Mouse (Mus musculus) liver, embryonic 13.5 days (tissue): ENCODE results near the gene Sos1. TPM values are rescaled to one million over a fixed set of nuclear protein-coding genes. Genes with fewer than 3 reads are reported as not detected.

ENCODE experiments used
- ATAC-seq: fragments of 200-750 bp; cut with Nextera tagmentation; 2 replicates; pipeline ENCODE4 v1.8.0; 2017; ENCODE audit warnings: low read depth, mild to moderate bottlenecking, moderate number of reproducible peaks, moderate library complexity
- DNase-seq: peaks from one replicate; pipeline ENCODE4 v3.0.0; 2022
- H3K27ac ChIP-seq: fragments of 300-500 bp; sonication (generic); 2 replicates; pipeline ENCODE4 v1.5.1; 2015; ENCODE audit warnings: moderate library complexity, mild to moderate bottlenecking, inconsistent platforms
- H3K27me3 ChIP-seq: fragments of 300-500 bp; sonication (generic); 2 replicates; pipeline ENCODE4 v1.6.1; 2015; ENCODE audit warnings: mild to moderate bottlenecking, inconsistent platforms
- H3K36me3 ChIP-seq: fragments of 300-500 bp; sonication (generic); 2 replicates; pipeline ENCODE4 v1.6.1; 2015; ENCODE audit warnings: mild to moderate bottlenecking, inconsistent platforms
- H3K4me1 ChIP-seq: fragments of 300-500 bp; sonication (generic); replicated peaks from 2 replicates; pipeline ENCODE4 v1.6.1; 2015; ENCODE audit warnings: inconsistent platforms
- H3K4me2 ChIP-seq: fragments of 300-500 bp; sonication (generic); 2 replicates; pipeline ENCODE4 v1.6.1; 2015; ENCODE audit warnings: inconsistent platforms, mild to moderate bottlenecking, moderate library complexity
- H3K4me3 ChIP-seq: fragments of 300-500 bp; sonication (generic); replicated peaks from 2 replicates; pipeline ENCODE4 v1.5.1; 2015; ENCODE audit warnings: mild to moderate bottlenecking, inconsistent platforms
- H3K9ac ChIP-seq: fragments of 300-500 bp; sonication (generic); 2 replicates; pipeline ENCODE4 v1.6.1; 2015; ENCODE audit warnings: mild to moderate bottlenecking, inconsistent platforms
- H3K9me3 ChIP-seq: fragments of 300-500 bp; sonication (generic); replicated peaks from 2 replicates; pipeline ENCODE4 v1.6.1; 2016; ENCODE audit warnings: inconsistent platforms
- WGBS: fragments of 180-500 bp; shearing (Covaris S2); methylation state at CpG from one replicate; pipeline ENCODE4 v1.1.7; 2015; ENCODE audit not compliant: insufficient replicate concordance; 5-methylcytosine and 5-hydroxymethylcytosine counted together
- polyA plus RNA-seq: library from polyadenylated mRNA; unstranded; fragments of >200 nt; fragmentation: Nextera tagmentation; extraction: Ambion mirVana; gene quantifications from 2 replicates; pipeline ENCODE4 v1.2.1, GENCODE M21; 2015

Gene Sos1
- polyA plus RNA-seq, 1 experiment from 2014 or later, result 1.1 TPM

GRCm38 (mm10) chr17:80460258-80460657, 20.0 kb downstream of the Sos1 start:
- no peak overlapping the region for H3K4me2 ChIP-seq
- H3K27me3 ChIP-seq, result no peaks in the 10 kb centered on the region
- H3K4me3 ChIP-seq, result no peak overlapping the region
- DNase-seq, result no peak
- 80% methylated on average over 5 of the region's 5 CpGs for whole genome bisulfite sequencing
- no peak overlapping the region for H3K27ac ChIP-seq
- H3K9ac ChIP-seq, result no peak overlapping the region
- no peaks in the 10 kb centered on the region for H3K9me3 ChIP-seq
- no peak for ATAC-seq
- no peaks in the 10 kb centered on the region for H3K36me3 ChIP-seq
- H3K4me1 ChIP-seq, result peaks cover 10% of the 10 kb centered on the region

DNA sequence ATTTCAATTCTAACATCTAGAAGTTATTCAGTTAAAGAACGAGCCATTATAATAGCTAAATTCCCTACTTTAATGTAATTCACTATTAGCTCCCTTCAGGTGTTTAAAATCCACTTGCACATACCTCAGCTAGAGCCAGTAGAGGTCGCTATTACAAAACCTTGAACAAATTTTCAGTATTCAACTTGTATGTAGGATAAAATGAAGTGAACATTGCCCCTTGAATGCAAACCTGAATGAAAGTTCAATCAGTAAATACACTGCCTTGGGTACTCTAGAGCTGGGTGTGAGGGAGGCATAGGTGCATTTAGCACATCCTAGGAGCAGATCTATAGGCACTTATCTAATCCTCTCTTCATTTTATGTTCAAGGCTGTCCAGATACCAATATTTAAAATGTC, 24.6 kb downstream of the Sos1 start:
- H3K27ac ChIP-seq, result no peak overlapping the region
- 25% methylated on average over 2 of the region's 2 CpGs for WGBS
- H3K9ac ChIP-seq, result no peak overlapping the region
- no peak overlapping the region for H3K4me2 ChIP-seq
- no peak overlapping the region for H3K4me3 ChIP-seq
- H3K4me1 ChIP-seq, result 0 out of 2 replicates have a peak, but pooled peaks cover 5% of the 10 kb centered on the region
- no peak for DNase-seq
- H3K9me3 ChIP-seq, result no peaks in the 10 kb centered on the region
- H3K27me3 ChIP-seq, result no peaks in the 10 kb centered on the region
- no peak for ATAC-seq
- H3K36me3 ChIP-seq, result 0 out of 2 replicates have a peak, but pooled peaks cover 3% of the 10 kb centered on the region

DNA sequence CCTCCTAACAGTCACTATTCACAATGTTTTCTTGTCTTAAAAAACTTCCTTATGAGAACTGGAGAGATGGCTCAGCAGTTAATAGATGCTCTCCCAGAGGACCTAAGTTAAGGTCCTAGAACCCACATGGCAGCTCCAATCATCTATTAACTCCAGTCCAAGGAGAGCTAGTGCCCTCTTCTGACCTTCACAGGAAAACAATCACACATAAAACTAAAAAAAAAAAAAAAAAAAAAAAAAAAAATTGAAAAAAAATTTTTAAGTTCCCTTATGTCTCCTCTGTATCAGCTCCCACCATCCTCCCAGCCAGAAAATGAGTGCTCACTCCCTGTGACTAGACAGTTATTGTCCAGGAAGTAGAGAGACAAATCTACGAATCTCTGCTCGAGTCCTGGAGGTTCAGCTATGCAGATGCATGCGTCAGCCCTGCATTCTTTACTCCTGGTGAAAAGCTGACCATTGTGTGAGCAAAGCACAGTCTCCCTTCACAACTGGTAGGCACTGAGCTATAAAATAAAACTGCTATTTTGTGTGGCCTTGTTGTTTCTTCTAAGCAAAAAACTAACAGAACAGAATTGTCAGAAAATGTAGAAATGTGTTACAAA, 29.7 kb downstream of the Sos1 start:
- no peaks in the 10 kb centered on the region for H3K27me3 ChIP-seq
- 69% methylated on average over 3 of the region's 3 CpGs for WGBS
- no peak overlapping the region for H3K4me3 ChIP-seq
- no peaks in the 10 kb centered on the region for H3K4me1 ChIP-seq
- no peak for ATAC-seq
- no peaks in the 10 kb centered on the region for H3K9me3 ChIP-seq
- H3K27ac ChIP-seq, result no peak overlapping the region
- H3K9ac ChIP-seq, result no peak overlapping the region
- H3K36me3 ChIP-seq, result peaks cover 21% of the 10 kb centered on the region
- DNase-seq, result no peak
- no peak overlapping the region for H3K4me2 ChIP-seq

- WGBS, result 83% methylated on average over 5 of the region's 5 CpGs
- ATAC-seq (no peak), DNase-seq (no peak)
- Histone ChIP-seq H3K27ac (no peak overlapping the region), H3K4me2 (no peak overlapping the region), H3K27me3 (no peaks in the 10 kb centered on the region), H3K9me3 (no peaks in the 10 kb centered on the region), H3K36me3 (peaks cover 47% of the 10 kb centered on the region), H3K4me1 (no peaks in the 10 kb centered on the region), H3K9ac (no peak overlapping the region), H3K4me3 (no peak overlapping the region)
These were observed 33.8 kb downstream of the Sos1 start for GRCm38 (mm10) chr17:80446470-80446869.

DNA sequence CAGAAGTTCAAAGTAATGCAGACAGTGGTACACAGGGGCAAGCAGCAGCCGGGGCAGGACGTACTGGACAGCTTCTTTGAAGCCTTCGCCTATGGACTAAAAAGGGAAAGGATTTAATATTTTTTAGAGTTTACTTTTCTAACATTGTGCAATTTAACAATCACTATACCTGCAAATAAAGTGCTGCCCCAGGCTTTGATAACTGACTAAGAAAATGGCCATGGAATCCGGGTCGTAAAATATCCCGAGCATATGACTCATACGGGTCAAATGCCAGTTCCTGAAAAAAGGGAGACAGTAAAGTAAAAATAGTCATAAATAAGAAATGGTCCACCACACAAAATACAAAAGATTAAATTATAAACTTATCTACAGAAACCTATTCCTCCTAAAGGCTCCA, 34.8 kb downstream of the Sos1 start:
- H3K27ac ChIP-seq, result no peak overlapping the region
- no peak overlapping the region for H3K9ac ChIP-seq
- WGBS, result 87% methylated on average over 7 of the region's 7 CpGs
- peaks cover 47% of the 10 kb centered on the region for H3K36me3 ChIP-seq
- no peak for ATAC-seq
- H3K4me1 ChIP-seq, result no peaks in the 10 kb centered on the region
- H3K4me3 ChIP-seq, result no peak overlapping the region
- DNase-seq, result no peak
- H3K4me2 ChIP-seq, result no peak overlapping the region
- no peaks in the 10 kb centered on the region for H3K27me3 ChIP-seq
- no peaks in the 10 kb centered on the region for H3K9me3 ChIP-seq

- Histone ChIP-seq H3K9me3 (no peaks in the 10 kb centered on the region), H3K36me3 (peaks cover 33% of the 10 kb centered on the region), H3K4me2 (no peak overlapping the region), H3K4me1 (no peaks in the 10 kb centered on the region), H3K27me3 (no peaks in the 10 kb centered on the region), H3K9ac (no peak overlapping the region), H3K4me3 (no peak overlapping the region), H3K27ac (no peak overlapping the region)
- no peak for DNase-seq
- ATAC-seq, result no peak
- 81% methylated on average over 5 of the region's 5 CpGs for WGBS
These were observed 44.6 kb downstream of the Sos1 start for GRCm38 (mm10) chr17:80435680-80436079.

DNA sequence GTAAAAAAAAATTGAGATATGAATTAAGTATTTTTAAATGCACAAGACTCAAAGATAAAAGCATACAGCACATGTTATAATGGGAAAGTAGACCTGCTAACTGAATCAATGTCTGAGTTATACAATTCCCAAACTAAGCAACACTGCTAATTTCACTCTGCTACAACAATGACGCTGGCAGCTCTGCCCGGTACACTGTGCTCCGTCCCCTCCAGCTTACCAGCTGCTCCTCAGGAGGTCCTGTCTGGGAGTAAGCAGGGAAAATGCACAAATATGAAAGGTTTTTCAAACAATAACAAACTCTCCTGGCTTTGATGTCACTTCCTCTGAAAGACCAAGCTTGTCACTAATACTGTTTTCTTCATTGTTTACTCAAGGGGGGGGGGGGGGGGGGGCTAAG, 45.8 kb downstream of the Sos1 start:
- H3K27me3 ChIP-seq, result no peaks in the 10 kb centered on the region
- no peaks in the 10 kb centered on the region for H3K4me1 ChIP-seq
- WGBS, result 81% methylated on average over 3 of the region's 3 CpGs
- no peak for ATAC-seq
- H3K4me3 ChIP-seq, result no peak overlapping the region
- DNase-seq, result no peak
- peaks cover 32% of the 10 kb centered on the region for H3K36me3 ChIP-seq
- no peaks in the 10 kb centered on the region for H3K9me3 ChIP-seq
- H3K9ac ChIP-seq, result no peak overlapping the region
- H3K27ac ChIP-seq, result no peak overlapping the region
- H3K4me2 ChIP-seq, result no peak overlapping the region

DNA sequence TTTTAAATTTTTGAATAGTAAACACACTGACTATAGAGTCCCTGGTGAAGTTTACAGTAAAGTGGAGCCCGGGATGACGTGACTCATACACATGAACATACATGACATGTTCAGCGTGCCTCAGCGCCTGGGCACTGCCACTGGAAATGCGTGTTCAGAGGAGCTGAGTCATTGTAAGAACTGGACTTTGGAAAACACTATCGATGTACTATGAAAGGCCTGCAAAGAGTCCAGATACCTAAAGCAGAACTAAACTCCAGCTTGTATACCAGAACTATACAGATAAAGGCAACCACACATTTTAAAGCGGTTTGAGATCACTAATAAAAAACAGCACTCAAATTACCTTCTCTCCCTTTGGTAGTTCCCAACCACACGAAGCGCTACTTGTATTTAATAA, 48.3 kb downstream of the Sos1 start:
- Histone ChIP-seq H3K4me1 (no peaks in the 10 kb centered on the region), H3K9me3 (no peaks in the 10 kb centered on the region), H3K36me3 (peaks cover 23% of the 10 kb centered on the region), H3K27ac (no peak overlapping the region), H3K9ac (no peak overlapping the region), H3K4me3 (no peak overlapping the region), H3K27me3 (no peaks in the 10 kb centered on the region), H3K4me2 (no peak overlapping the region)
- ATAC-seq (no peak), DNase-seq (no peak)
- WGBS, result 87% methylated on average over 9 of the region's 9 CpGs

DNA sequence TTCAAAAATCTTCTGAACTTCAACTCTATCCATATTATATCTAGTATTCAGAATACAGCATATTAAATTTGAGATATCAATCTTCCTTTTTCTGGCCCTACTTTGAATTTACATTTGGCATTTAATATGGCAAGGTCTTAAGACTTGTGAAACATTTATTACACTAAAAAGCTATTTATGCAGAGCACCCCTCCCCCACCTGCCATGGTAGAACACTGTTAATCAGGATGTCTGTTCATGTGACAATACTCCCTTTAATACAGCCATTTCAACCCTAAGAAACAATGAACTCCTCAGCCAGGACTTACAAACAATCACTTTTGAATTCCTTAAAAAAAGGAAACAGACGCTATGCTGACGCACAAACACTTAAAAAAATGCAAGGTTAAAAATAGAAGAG, 52.3 kb downstream of the Sos1 start:
- Histone ChIP-seq H3K9ac (no peak overlapping the region), H3K27ac (no peak overlapping the region), H3K4me3 (no peak overlapping the region), H3K4me1 (no peaks in the 10 kb centered on the region), H3K4me2 (no peak overlapping the region), H3K36me3 (peaks cover 7% of the 10 kb centered on the region), H3K27me3 (no peaks in the 10 kb centered on the region), H3K9me3 (no peaks in the 10 kb centered on the region)
- ATAC-seq (no peak), DNase-seq (no peak)
- WGBS, result 71% methylated on average over 2 of the region's 2 CpGs

DNA sequence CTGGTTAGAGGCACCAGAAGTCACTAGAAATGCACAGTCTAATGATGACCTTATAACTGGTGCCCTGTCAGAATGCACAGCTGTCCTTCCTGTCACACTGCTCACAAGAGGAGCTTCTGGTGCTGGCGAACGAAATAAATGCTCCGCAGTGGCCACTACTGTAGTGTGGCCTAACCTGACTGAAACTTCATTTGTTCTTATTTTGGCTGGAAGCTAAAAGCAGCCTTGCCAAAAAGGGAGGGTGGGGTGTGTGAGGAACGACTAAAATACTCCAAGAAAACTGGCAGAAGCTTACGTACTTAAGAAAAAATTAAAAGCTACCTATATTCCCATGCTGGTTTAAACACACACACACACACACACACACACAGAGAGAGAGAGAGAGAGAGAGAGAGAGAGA, 53.4 kb downstream of the Sos1 start:
- H3K27me3 ChIP-seq, result no peaks in the 10 kb centered on the region
- DNase-seq (no peak), ATAC-seq (no peak)
- H3K27ac ChIP-seq, result no peak overlapping the region
- H3K36me3 ChIP-seq, result peaks cover 17% of the 10 kb centered on the region
- no peaks in the 10 kb centered on the region for H3K4me1 ChIP-seq
- H3K4me2 ChIP-seq, result no peak overlapping the region
- H3K4me3 ChIP-seq, result no peak overlapping the region
- H3K9me3 ChIP-seq, result no peaks in the 10 kb centered on the region; the same call in 1 of the 2 replicates
- WGBS, result 71% methylated on average over 5 of the region's 5 CpGs
- H3K9ac ChIP-seq, result no peak overlapping the region

DNA sequence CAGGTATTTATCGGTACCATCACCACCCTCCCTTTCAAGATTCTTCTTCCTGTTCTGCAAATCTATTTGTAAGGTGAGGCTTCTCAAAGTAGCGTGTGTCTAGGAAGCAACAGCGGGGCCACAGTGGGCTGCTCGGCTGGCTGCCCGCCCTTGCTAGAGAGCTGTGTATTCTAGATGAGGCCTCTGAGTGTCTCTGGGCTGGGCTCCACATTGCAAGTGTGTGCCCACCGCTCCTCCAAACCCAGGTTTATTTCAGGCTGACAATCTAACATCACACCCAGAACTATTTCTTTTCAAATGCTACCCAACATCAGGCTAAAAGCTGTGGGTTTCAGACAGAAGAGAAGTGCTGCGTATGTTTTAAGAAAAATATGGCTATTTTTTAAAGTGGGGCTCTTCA, 54.1 kb downstream of the Sos1 start:
- Histone ChIP-seq H3K36me3 (peaks cover 19% of the 10 kb centered on the region), H3K4me3 (no peak overlapping the region), H3K9me3 (no peaks in the 10 kb centered on the region; the same call in 1 of the 2 replicates), H3K27me3 (no peaks in the 10 kb centered on the region), H3K4me2 (no peak overlapping the region), H3K4me1 (no peaks in the 10 kb centered on the region), H3K27ac (no peak overlapping the region), H3K9ac (no peak overlapping the region)
- WGBS, result 86% methylated on average over 7 of the region's 7 CpGs
- DNase-seq, result no peak
- no peak for ATAC-seq

DNA sequence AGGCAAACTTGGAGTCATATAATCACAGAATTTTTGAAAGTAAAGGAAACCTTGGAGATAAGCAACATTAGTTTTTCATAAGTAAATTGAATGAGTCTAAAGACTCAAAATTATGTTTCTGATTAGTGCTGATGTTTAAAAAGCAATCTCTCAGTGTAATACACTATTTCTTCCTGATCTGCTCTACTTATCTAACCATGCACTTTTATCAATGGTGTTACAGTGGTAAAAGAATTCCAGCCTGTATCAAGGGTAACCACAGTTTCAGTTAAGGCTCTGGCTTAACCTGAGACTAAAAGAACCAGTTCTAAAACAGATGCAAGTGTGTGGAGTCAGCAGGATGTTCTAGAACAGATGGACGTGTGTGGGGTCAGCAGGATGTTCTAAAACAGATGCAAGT, 59.3 kb downstream of the Sos1 start:
- no peak for ATAC-seq
- 65% methylated on average over 1 of the region's 1 CpGs for WGBS

More for the DNA sequence above, 59.3 kb downstream of the Sos1 start:
- H3K36me3 ChIP-seq, result peaks cover 22% of the 10 kb centered on the region
- H3K9ac ChIP-seq, result no peak overlapping the region
- no peaks in the 10 kb centered on the region; the same call in 1 of the 2 replicates for H3K9me3 ChIP-seq
- H3K27ac ChIP-seq, result no peak overlapping the region
- no peak for DNase-seq
- H3K4me3 ChIP-seq, result no peak overlapping the region
- no peak overlapping the region for H3K4me2 ChIP-seq
- H3K27me3 ChIP-seq, result no peaks in the 10 kb centered on the region
- H3K4me1 ChIP-seq, result no peaks in the 10 kb centered on the region
